Mouse (Mus musculus): ENCODE measurements around the gene Ralgapa2.

- TF ChIP-seq EP300 (IDR thresholded peaks at IDR 0.05; ENCODE audit: insufficient read depth, low read depth, low read length) = no peak
- TF ChIP-seq POLR2A (IDR thresholded peaks at IDR 0.05; ENCODE audit: insufficient read depth, low read depth, low read length) = no peak
These were observed 97.5 kb downstream of the Ralgapa2 start for GRCm38 (mm10) chr2:146414484-146415291.
